Mouse (Mus musculus) megakaryocyte, embryonic 14.5 days (primary cell): ENCODE results near the gene 2810408A11Rik. TPM values are rescaled to one million over a fixed set of nuclear protein-coding genes. Genes with fewer than 3 reads are reported as not detected.

Experiments
- H3K27me3 ChIP-seq: replicated peaks from 2 replicates; pipeline ENCODE3; 2012; ENCODE audit warnings: inconsistent platforms
- H3K36me3 ChIP-seq: replicated peaks from 2 replicates; pipeline ENCODE3; 2012; ENCODE audit warnings: low read length, inconsistent platforms, mixed read lengths
- H3K4me1 ChIP-seq: 2 replicates; pipeline ENCODE4 v1.6.1; 2012; ENCODE audit warnings: inconsistent platforms
- H3K4me3 ChIP-seq: replicated peaks from 2 replicates; pipeline ENCODE3; 2012; ENCODE audit warnings: moderate library complexity, mild to moderate bottlenecking, inconsistent platforms
- H3K9me3 ChIP-seq: 2 replicates; pipeline ENCODE4 v1.6.1; 2012; ENCODE audit warnings: inconsistent platforms
- FLI1 ChIP-seq: IDR thresholded peaks from 2 replicates; pipeline ENCODE4 v1.6.1; 2012; ENCODE audit warnings: low read length, inconsistent platforms, mixed read lengths
- GATA1 ChIP-seq: IDR thresholded peaks from 3 replicates; pipeline ENCODE4 v1.6.1; 2012; ENCODE audit warnings: mixed read lengths, low read length, inconsistent platforms, borderline replicate concordance
- polyA plus RNA-seq: library from polyadenylated mRNA; stranded (reverse); fragments of >175 nt; gene quantifications from 2 replicates; pipeline ENCODE4 v1.2.3, GENCODE M21; 2012; ENCODE audit warnings: low replicate concordance; ENCODE audit not compliant: insufficient read depth

The 2810408A11Rik gene
- polyA plus RNA-seq: 0.25 TPM in 1 of 2 replicates, not detected in the other

- Histone ChIP-seq H3K36me3 (peaks cover 27% of the 10 kb centered on the region), H3K4me1 (peaks cover 58% of the 10 kb centered on the region), H3K9me3 (no peaks in the 10 kb centered on the region), H3K27me3 (no peaks in the 10 kb centered on the region), H3K4me3 (peak within 1 kb of the TSS; percentile 97)
- no peak for TF ChIP-seq GATA1
- TF ChIP-seq FLI1: no peak
These were observed at the start of gene 2810408A11Rik, which contains the start of gene Neurl4 for GRCm38 (mm10) chr11:69900471-69901405. TSS of gene 2810408A11Rik (minus strand) at chr11:69900987. TSS of gene Neurl4 (plus strand) at chr11:69901072.

GRCm38 (mm10) chr11:69948763-69949150 is 48.0 kb upstream of the 2810408A11Rik start:
- TF ChIP-seq GATA1 (no peak), FLI1 (no peak)
- Histone ChIP-seq H3K27me3 (peaks cover 81% of the 10 kb centered on the region), H3K4me1 (peaks cover 34% of the 10 kb centered on the region), H3K4me3 (peak overlapping the region; percentile 90), H3K36me3 (no peaks in the 10 kb centered on the region), H3K9me3 (no peaks in the 10 kb centered on the region)

GRCm38 (mm10) chr11:69948066-69948762 is 47.4 kb upstream of the 2810408A11Rik start, which contains the start of gene Slc2a4:
TSS of gene Slc2a4 (minus strand) at chr11:69948188.
- H3K36me3 ChIP-seq: no peaks in the 10 kb centered on the region
- H3K9me3 ChIP-seq: no peaks in the 10 kb centered on the region
- H3K4me1 ChIP-seq: peaks cover 30% of the 10 kb centered on the region
- peaks cover 82% of the 10 kb centered on the region for H3K27me3 ChIP-seq
- H3K4me3 ChIP-seq: peak within 1 kb of the TSS; percentile 90
- TF ChIP-seq GATA1: no peak
- no peak for TF ChIP-seq FLI1

- no peaks in the 10 kb centered on the region for H3K9me3 ChIP-seq
- H3K4me1 ChIP-seq: peaks cover 29% of the 10 kb centered on the region
- TF ChIP-seq FLI1 (no peak), GATA1 (no peak)
- H3K4me3 ChIP-seq: peak overlapping the region; percentile 90
- no peaks in the 10 kb centered on the region for H3K36me3 ChIP-seq
- peaks cover 82% of the 10 kb centered on the region for H3K27me3 ChIP-seq
These were observed 46.7 kb upstream of the 2810408A11Rik start for GRCm38 (mm10) chr11:69947337-69948065.

- no peak overlapping the region for H3K4me3 ChIP-seq
These were observed 45.5 kb upstream of the 2810408A11Rik start for GRCm38 (mm10) chr11:69945997-69946891.

GRCm38 (mm10) chr11:69945216-69945615 is 44.4 kb upstream of the 2810408A11Rik start:
- H3K4me3 ChIP-seq: no peak overlapping the region
- H3K9me3 ChIP-seq: no peaks in the 10 kb centered on the region
- no peak for TF ChIP-seq GATA1
- TF ChIP-seq FLI1: no peak
- peaks cover 19% of the 10 kb centered on the region for H3K4me1 ChIP-seq
- H3K36me3 ChIP-seq: no peaks in the 10 kb centered on the region
- peaks cover 87% of the 10 kb centered on the region for H3K27me3 ChIP-seq

More at GRCm38 (mm10) chr11:69945997-69946891, 45.5 kb upstream of the 2810408A11Rik start:
- peaks cover 24% of the 10 kb centered on the region for H3K4me1 ChIP-seq
- TF ChIP-seq GATA1 (no peak), FLI1 (no peak)
- no peaks in the 10 kb centered on the region for H3K36me3 ChIP-seq
- H3K9me3 ChIP-seq: no peaks in the 10 kb centered on the region
- peaks cover 86% of the 10 kb centered on the region for H3K27me3 ChIP-seq

- H3K36me3 ChIP-seq: no peaks in the 10 kb centered on the region
- H3K4me1 ChIP-seq: peaks cover 11% of the 10 kb centered on the region
- H3K9me3 ChIP-seq: no peaks in the 10 kb centered on the region
- TF ChIP-seq FLI1 (no peak), GATA1 (no peak)
- no peak overlapping the region for H3K4me3 ChIP-seq
- H3K27me3 ChIP-seq: peaks cover 94% of the 10 kb centered on the region
These were observed 40.2 kb upstream of the 2810408A11Rik start for GRCm38 (mm10) chr11:69940962-69941361.

GRCm38 (mm10) chr11:69939731-69940130 is 38.9 kb upstream of the 2810408A11Rik start:
- H3K36me3 ChIP-seq: no peaks in the 10 kb centered on the region
- peaks cover 94% of the 10 kb centered on the region for H3K27me3 ChIP-seq
- no peak for TF ChIP-seq FLI1
- TF ChIP-seq GATA1: no peak

More at GRCm38 (mm10) chr11:69939731-69940130, 38.9 kb upstream of the 2810408A11Rik start:
- no peak overlapping the region for H3K4me3 ChIP-seq
- no peaks in the 10 kb centered on the region for H3K9me3 ChIP-seq
- peaks cover 23% of the 10 kb centered on the region for H3K4me1 ChIP-seq
